Comparison of ENCODE assay signal across 12 mouse cellular contexts in genomic region chr13:21751417-21751816, GRCm38 (mm10). TPM values are rescaled to one million over a fixed set of nuclear protein-coding genes. Genes with fewer than 3 reads are reported as not detected.
DNase-seq lines count a peak whose midpoint lies in the region; ATAC-seq and TF ChIP-seq lines count a peak whose summit lies in the region.
"Had no signal": no experiment of that assay in that cellular context is flagged by ENCODE, and none has a peak within 500 bp of the region (broad histone marks: within the 10 kb centered on the region; RNA-seq: fewer than 3 reads in every experiment).

No protein-coding gene starts in this region.

- peak overlapping the region; percentile 75 for H3K4me2 ChIP-seq in lung, embryonic 14.5 days
- H3K4me2 ChIP-seq in embryonic facial prominence, embryonic 13.5 days, result no peak overlapping the region
- H3K4me2 ChIP-seq in liver, embryonic 14.5 days (ENCODE audit: low read depth), result peak overlapping the region; percentile 79

- no peak for ATAC-seq in lung, embryonic 14.5 days (ENCODE audit: insufficient read depth)
- ATAC-seq in embryonic facial prominence, embryonic 13.5 days (ENCODE audit: insufficient number of reproducible peaks, insufficient read depth, low FRiP score, low TSS enrichment, low read depth), result no peak
- ATAC-seq in liver, embryonic 14.5 days (ENCODE audit: insufficient read depth), result no peak
- ATAC-seq in megakaryocyte-erythroid progenitor cell, adult 5-6 weeks (replicated peaks; ENCODE audit: low FRiP score, low TSS enrichment, poor library complexity, severe bottlenecking), result no peak
- ATAC-seq: midbrain, embryonic 16.5 days had no signal

- DNase-seq in embryo, embryonic 10.5 days (ENCODE audit: low spot score), result peak; percentile 18
- no peak for DNase-seq in embryo, embryonic 10 days (ENCODE audit: low spot score)
- DNase-seq in lung, embryonic 14.5 days, result peak; percentile 9
- DNase-seq in lung, postnatal 36 days, result no peak
- no peak for DNase-seq in liver, embryonic 14.5 days (ENCODE audit: low read depth in 3 of 3, low spot score in 3 of 3)
- no peak for DNase-seq in right cerebral cortex, postnatal 4 days
- DNase-seq: B cell, adult 2 months had no signal

- H3K4me1 ChIP-seq in lung, embryonic 14.5 days (ENCODE audit: insufficient read depth), result no peaks in the 10 kb centered on the region
- H3K4me1 ChIP-seq in embryonic facial prominence, embryonic 13.5 days, result peaks cover 18% of the 10 kb centered on the region
- peaks cover 9 to 15% of the 10 kb centered on the region in 2 experiments for H3K4me1 ChIP-seq in liver, embryonic 14.5 days (replicated peaks; ENCODE audit: control insufficient read depth in 2 of 2, insufficient read depth in 2 of 2, low read length in 1 of 2)

- TF ChIP-seq CTCF in lung, embryonic 14.5 days (IDR thresholded peaks at IDR 0.05; ENCODE audit: low read depth), result no peak
- no peak for TF ChIP-seq CTCF in liver, embryonic 14.5 days (IDR thresholded peaks at IDR 0.05; ENCODE audit: low read depth)

- no peaks in the 10 kb centered on the region for H3K36me3 ChIP-seq in lung, embryonic 14.5 days (ENCODE audit: insufficient read depth)
- no peaks in the 10 kb centered on the region for H3K36me3 ChIP-seq in embryonic facial prominence, embryonic 13.5 days
- no peaks in the 10 kb centered on the region for H3K36me3 ChIP-seq in liver, embryonic 14.5 days (replicated peaks; ENCODE audit: control insufficient read depth, insufficient read depth, low read depth)

- peak overlapping the region; percentile 98 for H3K27ac ChIP-seq in lung, embryonic 14.5 days (ENCODE audit: low read depth)
- peak overlapping the region; percentile 95; the same call in 1 of the 2 replicates for H3K27ac ChIP-seq in embryonic facial prominence, embryonic 13.5 days
- peak overlapping the region; percentile 97 for H3K27ac ChIP-seq in liver, embryonic 14.5 days

- H3K9ac ChIP-seq in lung, embryonic 14.5 days, result no peak overlapping the region
- no peak overlapping the region for H3K9ac ChIP-seq in embryonic facial prominence, embryonic 13.5 days
- peak overlapping the region; percentile 96 for H3K9ac ChIP-seq in liver, embryonic 14.5 days (replicated peaks)

- TF ChIP-seq EP300 in liver, embryonic 14.5 days (IDR thresholded peaks at IDR 0.05; ENCODE audit: low read depth), result no peak

- H3K4me3 ChIP-seq in lung, embryonic 14.5 days (ENCODE audit: low read depth, low read length), result 0 out of 2 replicates have a peak overlapping the region, but pooled peaks have one; percentile 46
- no peak overlapping the region for H3K4me3 ChIP-seq in embryonic facial prominence, embryonic 13.5 days
- peak overlapping the region in 1 of 2 experiments; percentile 61; a peak in 1 of 4 replicates for H3K4me3 ChIP-seq in liver, embryonic 14.5 days (ENCODE audit: insufficient read depth in 1 of 2, low read depth in 2 of 2, low read length in 2 of 2)

- no peaks in the 10 kb centered on the region for H3K27me3 ChIP-seq in lung, embryonic 14.5 days (ENCODE audit: insufficient read depth, low read length)
- no peaks in the 10 kb centered on the region for H3K27me3 ChIP-seq in embryonic facial prominence, embryonic 13.5 days
- H3K27me3 ChIP-seq in liver, embryonic 14.5 days (ENCODE audit: control insufficient read depth, insufficient read depth, low read length), result no peaks in the 10 kb centered on the region

- no peaks in the 10 kb centered on the region for H3K9me3 ChIP-seq in lung, embryonic 14.5 days (ENCODE audit: low read depth, low read length)
- no peaks in the 10 kb centered on the region for H3K9me3 ChIP-seq in embryonic facial prominence, embryonic 13.5 days
- no peaks in the 10 kb centered on the region for H3K9me3 ChIP-seq in liver, embryonic 14.5 days (ENCODE audit: control insufficient read depth, low read length)

RNA-seq across cellular contexts. Expression of gene Hist1h4k, which starts 1.1 kb away (rescaled TPM):
- 6.4 and 8.8 TPM in 2 replicates for polyA plus RNA-seq in lung, embryonic 14.5 days (2014; fragmentation: Nextera tagmentation; extraction: Ambion mirVana)
- 3.0 and 6.7 TPM in 2 replicates for polyA plus RNA-seq in embryonic facial prominence, embryonic 13.5 days (2015; fragmentation: Nextera tagmentation; extraction: Ambion mirVana)
- 16.2 and 32.8 TPM in 2 replicates for polyA plus RNA-seq in liver, embryonic 14.5 days (2012; rRNA removed)
- 2.7 and 5.5 TPM in 2 replicates for polyA plus RNA-seq in liver, embryonic 14.5 days (2014; fragmentation: Nextera tagmentation; extraction: Ambion mirVana)
- total RNA-seq in megakaryocyte-erythroid progenitor cell, adult 5-6 weeks (2014; fragmentation: Nextera tagmentation), result 396 and 799 TPM in 2 replicates
- total RNA-seq in megakaryocyte-erythroid progenitor cell, adult 5-6 weeks (2017), result 1,621 and 1,651 TPM in 2 replicates
- polyA plus RNA-seq: midbrain, embryonic 16.5 days had no signal

RNA-seq across cellular contexts. Expression of gene Hist1h2ak, which starts 2.2 kb away (rescaled TPM):
- 16.8 and 20.4 TPM in 2 replicates for polyA plus RNA-seq in lung, embryonic 14.5 days (2014; fragmentation: Nextera tagmentation; extraction: Ambion mirVana)
- polyA plus RNA-seq in embryonic facial prominence, embryonic 13.5 days (2015; fragmentation: Nextera tagmentation; extraction: Ambion mirVana), result 33.2 and 47.8 TPM in 2 replicates
- polyA plus RNA-seq in liver, embryonic 14.5 days (2012; rRNA removed), result 61.7 and 194 TPM in 2 replicates
- 11.6 and 13.2 TPM in 2 replicates for polyA plus RNA-seq in liver, embryonic 14.5 days (2014; fragmentation: Nextera tagmentation; extraction: Ambion mirVana)
- total RNA-seq in megakaryocyte-erythroid progenitor cell, adult 5-6 weeks (2014; fragmentation: Nextera tagmentation), result 179 and 217 TPM in 2 replicates
- total RNA-seq in megakaryocyte-erythroid progenitor cell, adult 5-6 weeks (2017), result 715 and 1,091 TPM in 2 replicates
- total RNA-seq: gastrocnemius, adult 8-10 months had no signal

RNA-seq across cellular contexts. Expression of gene Hist1h2bn, which starts 2.5 kb away (rescaled TPM):
- polyA plus RNA-seq in lung, embryonic 14.5 days (2014; fragmentation: Nextera tagmentation; extraction: Ambion mirVana), result 2.0 and 3.1 TPM in 2 replicates
- polyA plus RNA-seq in embryonic facial prominence, embryonic 13.5 days (2015; fragmentation: Nextera tagmentation; extraction: Ambion mirVana), result 6.2 and 6.6 TPM in 2 replicates
- polyA plus RNA-seq in liver, embryonic 14.5 days (2012; rRNA removed), result 25.2 and 29.5 TPM in 2 replicates
- 5.4 and 5.7 TPM in 2 replicates for polyA plus RNA-seq in liver, embryonic 14.5 days (2014; fragmentation: Nextera tagmentation; extraction: Ambion mirVana)
- 483 and 930 TPM in 2 replicates for total RNA-seq in megakaryocyte-erythroid progenitor cell, adult 5-6 weeks (2014; fragmentation: Nextera tagmentation)
- 1,170 and 1,659 TPM in 2 replicates for total RNA-seq in megakaryocyte-erythroid progenitor cell, adult 5-6 weeks (2017)
- polyA plus RNA-seq: hindbrain, embryonic 14.5 days had no signal

RNA-seq across cellular contexts. Expression of gene Hist1h4j, which starts 16.6 kb away (rescaled TPM):
- 0.96 and 2.2 TPM in 2 replicates for polyA plus RNA-seq in lung, embryonic 14.5 days (2014; fragmentation: Nextera tagmentation; extraction: Ambion mirVana)
- 1.0 and 2.2 TPM in 2 replicates for polyA plus RNA-seq in embryonic facial prominence, embryonic 13.5 days (2015; fragmentation: Nextera tagmentation; extraction: Ambion mirVana)
- polyA plus RNA-seq in liver, embryonic 14.5 days (2012; rRNA removed), result 24.0 and 29.5 TPM in 2 replicates
- polyA plus RNA-seq in liver, embryonic 14.5 days (2014; fragmentation: Nextera tagmentation; extraction: Ambion mirVana), result 0.52 and 1.1 TPM in 2 replicates
- 3.8 and 29.3 TPM in 2 replicates for total RNA-seq in megakaryocyte-erythroid progenitor cell, adult 5-6 weeks (2014; fragmentation: Nextera tagmentation)
- 302 and 554 TPM in 2 replicates for total RNA-seq in megakaryocyte-erythroid progenitor cell, adult 5-6 weeks (2017)

RNA-seq across cellular contexts. Expression of gene Hist1h1b, which starts 29.0 kb away (rescaled TPM):
- polyA plus RNA-seq in lung, embryonic 14.5 days (2014; fragmentation: Nextera tagmentation; extraction: Ambion mirVana), result 18.5 and 19.7 TPM in 2 replicates
- polyA plus RNA-seq in embryonic facial prominence, embryonic 13.5 days (2015; fragmentation: Nextera tagmentation; extraction: Ambion mirVana), result 30.2 and 32.9 TPM in 2 replicates
- polyA plus RNA-seq in liver, embryonic 14.5 days (2012; rRNA removed), result 8.2 and 9.4 TPM in 2 replicates
- polyA plus RNA-seq in liver, embryonic 14.5 days (2014; fragmentation: Nextera tagmentation; extraction: Ambion mirVana), result 19.7 and 20.6 TPM in 2 replicates
- total RNA-seq in megakaryocyte-erythroid progenitor cell, adult 5-6 weeks (2014; fragmentation: Nextera tagmentation), result 569 and 631 TPM in 2 replicates
- 1,368 and 2,131 TPM in 2 replicates for total RNA-seq in megakaryocyte-erythroid progenitor cell, adult 5-6 weeks (2017)

Comparison
In these comparisons a context has a peak if more than half of its experiments do, and no peak if none do; other contexts are left out.
1. DNase-seq: peak in embryo, embryonic 10.5 days (single experiment) and lung, embryonic 14.5 days (single experiment); none in embryo, embryonic 10 days (single experiment), lung, postnatal 36 days (single experiment), liver, embryonic 14.5 days (0 of 3) and right cerebral cortex, postnatal 4 days (single experiment).
2. Peak in every context shown above with its lines, with median percentiles within 50 percentile points of each other: H3K27ac ChIP-seq.